Mouse (Mus musculus) hematopoietic stem cell, adult 5-6 weeks (primary cell): ENCODE data around the gene Il11ra1. TPM values are rescaled to one million over a fixed set of nuclear protein-coding genes. Genes with fewer than 3 reads are reported as not detected.
"Not testable (repeated sequence)": the region's sequence is repeated elsewhere in the genome, so short reads cannot be mapped to it uniquely, and the experiment has no call there.

ENCODE experiments used
- ATAC-seq, 2 experiments: fragments of 125-278 bp in 1 of 2; replicated peaks in 1 of 2; 2 replicates each; pipeline ENCODE4 v1.8.0; 2016 to 2017; ENCODE audit warnings: inconsistent platforms in 2 of 2, mild to moderate bottlenecking in 2 of 2, moderate number of reproducible peaks in 2 of 2, low read depth in 1 of 2, moderate TSS enrichment in 1 of 2; ENCODE audit not compliant: low FRiP score in 2 of 2, poor library complexity in 2 of 2, severe bottlenecking in 2 of 2, insufficient read depth in 1 of 2, low TSS enrichment in 1 of 2
- total RNA-seq: library from RNA; stranded (forward); fragments of 172-1452, 232-1000 nt; gene quantifications from 2 replicates; pipeline ENCODE4 v1.2.3, GENCODE M21; 2017

Il11ra1 gene
- total RNA-seq, 1 experiment from 2014 or later: 178 TPM

- ATAC-seq: no peak
These were observed 23.4 kb upstream of the Il11ra1 start for GRCm38 (mm10) chr4:41676248-41677005.

- ATAC-seq: no peak
These were observed 22.7 kb upstream of the Il11ra1 start for GRCm38 (mm10) chr4:41677006-41677629.

- no peak for ATAC-seq
These were observed 20.9 kb upstream of the Il11ra1 start for GRCm38 (mm10) chr4:41678863-41679262.

- no peak for ATAC-seq
These were observed 20.5 kb upstream of the Il11ra1 start for GRCm38 (mm10) chr4:41679291-41679690.

- no peak for ATAC-seq
These were observed 18.6 kb upstream of the Il11ra1 start for GRCm38 (mm10) chr4:41681176-41681575.

- ATAC-seq: no peak
These were observed 17.8 kb upstream of the Il11ra1 start for GRCm38 (mm10) chr4:41681947-41682346.

GRCm38 (mm10) chr4:41682789-41683188 lies 17.0 kb upstream of the Il11ra1 start:
- ATAC-seq: no peak

DNA sequence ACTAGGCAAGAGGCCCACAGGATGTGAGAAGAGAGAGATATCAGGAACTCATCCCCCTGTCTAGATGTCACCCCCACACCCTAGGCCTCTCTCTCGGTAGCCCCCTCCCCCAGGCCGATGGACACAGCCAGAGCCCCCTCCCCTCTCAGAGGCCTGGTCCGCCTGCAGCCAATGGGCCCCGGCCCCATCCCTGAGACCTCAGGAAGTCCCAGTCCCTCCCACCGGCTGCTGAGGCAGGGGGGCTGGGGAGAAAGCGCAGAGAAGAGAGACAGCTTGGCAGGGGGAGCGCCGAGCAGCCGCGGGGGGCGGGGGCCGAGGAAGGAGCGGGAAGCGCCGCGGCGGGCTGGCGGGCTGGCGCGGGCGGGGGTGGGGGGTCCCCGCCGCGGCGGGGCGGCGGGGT lies 16.5 kb upstream of the Il11ra1 start:
- not testable (repeated sequence) for ATAC-seq

- ATAC-seq: not testable (repeated sequence)
These were observed 15.5 kb upstream of the Il11ra1 start for GRCm38 (mm10) chr4:41684131-41684930.

GRCm38 (mm10) chr4:41684931-41685453 lies 14.8 kb upstream of the Il11ra1 start:
- ATAC-seq: not testable (repeated sequence)

- ATAC-seq: not testable (repeated sequence)
These were observed 13.8 kb upstream of the Il11ra1 start for GRCm38 (mm10) chr4:41685882-41686492.

DNA sequence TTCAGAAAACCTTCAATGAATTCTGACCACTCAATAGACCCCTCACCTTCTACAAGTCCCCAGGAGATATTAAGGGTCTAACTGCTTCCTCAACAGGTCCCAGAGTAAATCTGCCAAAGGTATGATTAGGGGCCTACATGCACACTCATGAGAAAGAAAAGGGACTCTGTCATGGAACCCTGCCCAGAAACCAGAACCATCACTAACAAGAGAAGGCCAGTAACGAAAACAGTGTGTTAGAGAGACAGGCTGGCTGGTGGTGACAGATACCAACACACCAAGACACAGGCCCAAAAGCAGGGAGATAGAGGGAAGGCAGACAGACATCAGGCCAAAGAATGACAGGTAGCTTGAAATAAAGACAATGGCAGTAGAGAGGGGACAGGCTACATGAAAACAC lies 11.2 kb upstream of the Il11ra1 start:
- not testable (repeated sequence) for ATAC-seq

DNA sequence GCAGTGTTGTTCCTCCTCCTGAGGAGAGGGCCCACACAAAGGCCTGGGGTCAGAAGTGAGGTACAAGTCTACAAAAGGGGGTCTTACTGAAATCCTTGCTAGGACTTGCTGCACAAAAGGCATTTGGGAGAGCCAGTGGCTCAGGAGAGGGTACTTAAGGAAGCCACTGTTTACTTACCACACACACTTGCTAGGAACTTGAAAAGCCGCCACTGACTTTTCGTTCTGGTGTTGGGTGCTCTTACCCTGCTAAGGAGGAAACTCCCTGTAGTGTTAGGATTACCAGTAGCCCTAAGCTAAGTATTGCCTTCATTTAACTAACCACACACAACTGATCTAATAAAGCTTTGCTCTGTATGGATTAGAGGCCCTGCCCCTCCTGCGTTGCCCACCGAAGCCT lies 9.8 kb upstream of the Il11ra1 start:
- not testable (repeated sequence) for ATAC-seq

DNA sequence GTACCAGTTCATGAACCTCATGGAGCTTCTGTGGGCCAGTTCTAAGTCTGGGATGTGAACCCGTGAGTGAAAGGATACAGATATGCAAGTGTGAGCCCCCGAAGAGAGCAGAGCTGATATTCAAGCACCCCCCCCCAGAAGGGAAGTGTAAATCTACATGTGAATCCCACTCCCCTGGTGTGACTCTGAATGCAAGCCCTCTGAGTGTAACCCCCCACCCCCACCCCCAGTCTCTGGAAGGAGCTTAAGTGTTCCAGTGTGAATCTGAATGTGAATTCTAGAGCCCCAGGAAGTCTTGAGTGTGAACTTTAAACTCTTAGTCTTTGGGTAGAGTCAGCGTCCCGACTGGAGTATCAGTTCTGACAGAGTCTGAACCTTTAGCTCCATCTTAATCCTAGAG lies 6.3 kb upstream of the Il11ra1 start:
- not testable (repeated sequence) for ATAC-seq

GRCm38 (mm10) chr4:41695800-41696199 lies 4.0 kb upstream of the Il11ra1 start:
- ATAC-seq: not testable (repeated sequence)

GRCm38 (mm10) chr4:41696452-41696851 lies 3.3 kb upstream of the Il11ra1 start:
- ATAC-seq: not testable (repeated sequence)
